Mouse (Mus musculus): Measurements from ENCODE around the gene Spats2.

The Spats2 gene

GRCm38 (mm10) chr15:99098493-99098861 is 27.2 kb upstream of the Spats2 start:
- DNase-seq: no peak

DNA sequence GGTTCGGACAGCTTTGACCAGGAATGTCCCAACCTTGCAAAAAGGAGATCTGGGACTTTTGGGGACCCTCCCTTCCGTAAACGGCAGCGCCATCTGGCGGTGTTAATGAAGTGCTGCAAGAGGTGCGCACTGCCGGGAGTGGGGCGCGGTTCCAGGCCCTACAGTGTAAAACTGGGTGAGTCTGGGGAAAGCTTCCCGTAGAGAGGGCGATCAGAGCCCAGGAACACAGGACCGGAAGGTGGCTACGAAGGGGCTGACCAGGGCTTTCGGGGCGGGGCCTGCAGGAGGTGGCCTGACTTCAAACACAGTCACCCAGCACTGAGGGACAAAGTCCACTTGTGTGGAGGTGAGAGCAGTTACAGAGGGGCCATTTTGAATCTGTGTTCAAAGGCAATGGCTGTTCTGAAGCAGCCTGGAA is 26.6 kb upstream of the Spats2 start:
- peak; percentile 76 for DNase-seq

DNA sequence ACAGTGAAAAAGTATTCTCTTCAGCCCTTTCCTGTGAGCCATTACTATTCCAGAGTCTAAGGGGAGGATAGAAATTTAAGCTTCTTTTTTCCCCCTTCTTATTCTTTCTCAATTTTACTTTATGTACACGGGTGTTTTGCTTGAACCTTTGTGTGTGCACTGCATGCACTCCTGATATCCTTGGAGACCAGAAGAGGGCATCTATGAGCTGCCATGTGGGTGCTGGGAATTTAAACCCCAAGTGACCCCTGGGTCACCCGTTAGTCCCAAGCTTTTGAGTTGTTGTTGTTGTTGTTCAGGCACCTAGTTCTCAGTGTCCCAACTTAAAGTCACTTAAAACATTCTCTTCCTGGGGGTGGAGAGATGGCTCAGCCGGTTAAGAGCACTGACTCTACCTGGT is 25.7 kb upstream of the Spats2 start:
- no peak for DNase-seq

DNA sequence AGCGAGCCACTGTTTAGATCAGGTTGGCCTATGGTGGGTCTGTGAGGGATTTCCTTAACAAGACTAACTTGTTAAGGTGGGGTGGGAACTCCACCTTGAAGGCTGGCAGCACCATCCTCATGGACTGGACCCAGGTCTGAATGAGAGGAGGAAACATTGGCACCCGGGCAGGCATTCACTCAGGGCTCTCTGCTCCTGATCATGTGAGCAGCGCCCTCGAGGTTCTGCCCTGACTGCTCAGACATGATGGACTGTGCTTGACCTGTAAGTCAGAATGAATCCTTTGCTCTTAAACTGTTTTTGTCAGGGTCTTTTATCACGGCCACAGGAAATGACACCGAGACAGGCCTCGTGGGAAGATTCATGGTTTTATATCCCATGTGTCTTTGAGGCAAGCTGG is 20.5 kb upstream of the Spats2 start:
- DNase-seq: no peak

- DNase-seq: no peak
Observed at GRCm38 (mm10) chr15:99107866-99108265, 17.9 kb upstream of the Spats2 start.

DNA sequence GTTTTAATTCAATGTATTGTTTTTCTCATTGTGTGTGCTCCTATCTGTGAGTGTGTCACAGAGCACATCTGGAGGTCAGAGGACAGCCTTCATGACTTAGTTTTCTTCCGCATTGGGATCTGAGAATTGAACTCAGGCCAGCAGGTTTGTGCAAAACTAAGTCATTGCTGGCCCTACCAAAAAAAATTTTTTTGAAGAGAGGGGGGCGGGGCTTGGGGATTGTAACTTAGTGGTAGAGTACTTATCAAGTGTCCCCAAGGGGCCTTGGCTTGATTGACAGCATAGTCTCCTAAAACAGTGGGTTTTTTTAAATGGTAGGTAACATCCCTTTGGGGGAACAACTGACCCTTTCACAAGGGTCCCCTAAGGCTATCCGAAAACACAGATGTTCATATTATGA is 14.6 kb upstream of the Spats2 start:
- no peak for DNase-seq

GRCm38 (mm10) chr15:99111809-99112208 is 13.9 kb upstream of the Spats2 start:
- no peak for DNase-seq

- DNase-seq: no peak
Observed at GRCm38 (mm10) chr15:99112843-99113395, 12.8 kb upstream of the Spats2 start.

DNA sequence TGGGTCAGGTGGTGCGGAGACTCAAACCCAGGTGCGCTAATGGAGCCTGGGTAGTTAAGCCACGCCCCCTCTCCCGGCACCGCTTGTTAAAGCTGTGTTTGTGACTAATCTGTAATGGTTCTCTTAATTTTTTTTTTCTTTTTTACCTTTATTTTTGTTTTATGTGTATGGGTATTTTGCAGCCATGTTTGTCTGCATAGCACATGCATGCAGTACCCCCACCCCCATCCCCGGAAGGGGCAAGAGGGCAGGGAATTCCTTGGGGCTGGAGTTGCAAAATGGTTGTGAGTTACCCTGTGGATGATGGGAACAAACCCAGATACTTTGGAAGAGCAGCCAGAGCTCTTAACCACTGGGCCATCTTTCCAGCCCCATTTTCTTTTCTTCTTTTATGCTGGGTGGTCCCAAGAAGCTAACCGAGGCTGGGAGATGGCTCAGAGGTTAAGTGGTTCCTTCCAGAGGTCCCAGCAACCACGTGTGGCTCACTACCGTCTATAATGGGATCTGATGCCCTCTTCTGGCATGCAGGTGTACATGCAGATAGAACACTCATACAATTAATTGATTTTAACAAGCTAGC is 12.2 kb upstream of the Spats2 start:
- DNase-seq: no peak

DNA sequence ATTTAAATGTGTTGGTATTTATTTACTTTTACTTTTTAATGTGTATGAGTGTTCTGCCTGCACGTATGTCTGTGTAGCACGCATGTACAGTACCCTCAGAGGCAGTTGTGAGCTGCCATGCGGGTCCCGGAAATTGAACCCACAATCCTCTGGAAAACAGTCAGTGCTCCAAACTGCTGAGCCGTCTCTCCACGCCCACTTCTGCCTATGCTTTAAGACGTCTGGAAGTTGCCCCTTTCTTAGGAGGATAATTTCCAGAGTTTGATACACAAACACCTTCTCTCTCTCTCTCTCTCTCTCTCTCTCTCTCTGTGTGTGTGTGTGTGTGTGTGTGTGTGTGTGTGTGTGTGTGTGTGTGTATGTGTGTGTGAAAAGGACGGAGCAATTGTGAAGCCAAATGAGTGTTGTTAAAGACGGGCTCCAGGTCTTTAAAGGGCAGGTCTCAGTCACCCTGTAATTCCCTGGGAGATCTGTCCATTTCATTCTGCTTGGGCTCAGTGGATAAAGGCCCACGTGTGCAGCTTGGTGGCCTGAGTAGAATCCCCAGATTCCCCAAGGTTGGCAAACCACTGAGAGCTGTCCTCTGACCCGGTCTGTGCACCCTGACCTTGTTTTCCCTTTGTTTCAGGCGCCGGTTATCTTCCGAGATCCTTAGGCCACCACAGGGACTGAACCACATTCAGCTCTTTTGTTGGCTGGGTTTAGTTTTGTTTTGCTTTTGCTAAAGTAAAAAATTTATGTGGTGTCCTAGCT is 11.2 kb upstream of the Spats2 start:
- DNase-seq: no peak

DNA sequence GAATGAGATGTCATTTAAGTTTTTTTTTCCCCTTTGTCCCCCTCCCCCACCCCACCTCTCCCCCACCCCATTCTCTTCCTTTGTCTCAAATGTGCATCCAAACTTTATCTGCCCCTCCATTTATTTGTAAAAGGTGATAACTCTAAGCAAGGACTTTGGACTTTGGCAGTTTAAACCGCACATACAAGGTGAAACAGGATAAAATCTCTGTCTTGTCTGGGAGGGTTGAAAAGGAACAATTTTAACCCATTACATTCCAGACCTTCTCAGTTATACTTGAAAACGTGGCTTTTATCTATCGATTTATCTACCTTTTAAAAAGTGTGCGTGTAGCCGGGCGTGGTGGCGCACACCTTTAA is 10.7 kb upstream of the Spats2 start:
- DNase-seq: no peak

- DNase-seq: no peak
Observed at GRCm38 (mm10) chr15:99116539-99116938, 9.2 kb upstream of the Spats2 start.

- no peak for DNase-seq
Observed at GRCm38 (mm10) chr15:99120814-99121213, 4.9 kb upstream of the Spats2 start.

DNA sequence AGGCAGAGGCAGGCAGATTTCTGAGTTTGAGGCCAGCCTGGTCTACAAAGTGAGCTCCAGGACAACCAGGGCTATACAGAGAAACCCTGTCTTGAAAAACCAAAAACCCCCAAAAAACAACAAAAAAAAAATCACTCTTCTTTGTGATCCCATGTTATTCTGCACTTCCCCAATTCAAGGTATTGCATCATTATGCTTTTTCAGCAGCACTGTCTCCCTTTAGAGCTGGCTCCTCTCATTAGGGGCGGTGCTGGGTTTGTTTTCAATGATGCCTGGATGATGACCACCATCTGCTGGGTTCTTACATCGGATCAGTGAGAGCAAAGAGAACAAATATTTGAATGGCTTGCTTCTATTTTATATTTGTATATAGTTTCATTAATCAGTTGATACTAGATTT is 3.1 kb upstream of the Spats2 start:
- no peak for DNase-seq

DNA sequence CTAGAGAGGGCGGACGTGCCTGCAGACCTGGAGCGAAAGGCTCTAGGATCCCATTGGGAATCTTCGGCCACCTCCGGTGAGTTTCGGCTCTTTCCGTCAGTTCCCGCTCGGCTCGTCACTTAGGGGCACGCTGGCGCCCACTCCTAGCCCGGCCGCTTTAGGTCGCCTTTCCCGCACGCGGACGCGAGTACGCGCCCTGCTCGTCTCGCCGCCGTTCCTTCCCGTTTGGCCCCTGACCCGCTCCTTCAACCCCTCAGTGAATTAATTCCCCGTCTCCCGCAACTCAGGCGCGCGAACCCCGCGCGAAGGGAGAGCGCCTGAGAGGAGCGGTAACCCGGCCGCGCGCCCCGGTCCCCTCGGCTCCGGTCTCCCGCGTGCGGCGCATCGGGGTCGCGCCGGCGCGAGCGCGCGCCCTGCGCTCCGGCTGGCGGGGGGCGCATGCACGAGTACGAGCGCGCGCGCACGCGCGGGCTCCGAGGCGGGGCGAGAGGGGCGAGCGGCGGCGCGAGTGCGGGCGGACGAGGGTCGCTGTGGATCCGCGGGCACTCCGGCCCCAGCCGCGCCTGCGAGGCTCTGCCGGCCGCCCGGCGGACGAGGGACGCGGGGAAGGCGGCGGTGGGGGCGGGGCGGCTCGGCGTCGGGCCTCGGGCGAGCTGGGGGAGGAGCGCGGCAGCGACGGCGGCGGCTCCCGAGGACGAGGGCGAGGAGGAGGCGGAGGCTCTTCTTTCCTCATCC is 532 bp downstream of the Spats2 start:
- DNase-seq: peak; percentile 91

- DNase-seq: peak; percentile 7
Observed at GRCm38 (mm10) chr15:99126816-99127365, 1.2 kb downstream of the Spats2 start.

DNA sequence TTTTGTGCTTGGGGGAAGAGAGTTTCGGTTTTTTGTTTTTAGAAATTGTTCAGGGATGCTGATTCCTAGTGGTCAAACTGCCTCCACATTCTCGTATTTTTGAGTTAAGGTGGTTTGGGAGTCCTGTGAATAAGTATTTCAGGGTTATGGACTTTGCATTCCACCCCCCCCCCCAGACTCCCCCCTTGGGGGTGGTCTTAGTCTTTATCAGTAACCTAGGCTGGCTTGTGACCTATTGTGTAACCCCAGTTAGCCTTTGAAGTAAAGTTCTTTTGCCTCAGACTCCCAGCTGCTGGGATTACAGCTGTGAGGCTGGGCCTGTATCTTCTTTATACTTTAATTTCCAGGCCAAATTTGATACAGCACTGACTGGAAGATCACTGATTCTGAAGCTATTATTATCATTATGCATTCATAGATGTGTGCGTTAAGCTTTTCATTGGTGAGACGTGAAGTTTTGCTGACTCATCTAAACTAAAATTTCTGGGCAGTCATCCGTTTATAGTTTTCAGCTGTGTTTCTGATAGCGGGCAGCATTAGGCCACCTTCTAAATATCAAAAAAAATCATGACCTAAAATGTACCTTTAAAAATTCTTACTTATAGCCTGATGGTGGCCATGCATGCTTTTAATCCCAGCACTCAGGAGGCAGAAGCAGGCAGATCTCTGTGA is 2.3 kb downstream of the Spats2 start:
- DNase-seq: no peak

GRCm38 (mm10) chr15:99129441-99129840 is 3.7 kb downstream of the Spats2 start:
- DNase-seq: no peak

- DNase-seq: no peak
Observed at GRCm38 (mm10) chr15:99129956-99130910, 4.5 kb downstream of the Spats2 start.

- no peak for DNase-seq
Observed at GRCm38 (mm10) chr15:99138389-99138788, 12.7 kb downstream of the Spats2 start.

DNA sequence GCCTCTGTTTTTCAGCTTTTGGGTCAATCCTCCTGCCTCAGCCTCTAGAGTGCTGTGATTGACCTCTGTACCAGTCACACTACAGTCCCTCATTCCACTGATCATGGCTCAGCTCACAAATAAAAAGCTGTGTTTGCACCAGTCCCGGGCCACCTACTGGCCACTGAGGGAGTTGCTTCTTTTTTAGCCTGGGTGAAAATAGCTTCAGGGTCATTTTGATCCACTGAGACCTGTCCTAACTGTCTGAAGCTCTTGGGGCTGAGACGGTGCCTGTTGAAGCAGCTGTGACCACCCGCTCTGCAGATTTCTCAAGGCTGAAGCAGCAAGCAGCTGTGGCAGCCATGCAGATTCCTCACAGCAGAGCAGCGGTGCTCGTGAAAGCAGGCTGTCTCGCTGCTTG is 14.0 kb downstream of the Spats2 start:
- peak; percentile 49 for DNase-seq

DNA sequence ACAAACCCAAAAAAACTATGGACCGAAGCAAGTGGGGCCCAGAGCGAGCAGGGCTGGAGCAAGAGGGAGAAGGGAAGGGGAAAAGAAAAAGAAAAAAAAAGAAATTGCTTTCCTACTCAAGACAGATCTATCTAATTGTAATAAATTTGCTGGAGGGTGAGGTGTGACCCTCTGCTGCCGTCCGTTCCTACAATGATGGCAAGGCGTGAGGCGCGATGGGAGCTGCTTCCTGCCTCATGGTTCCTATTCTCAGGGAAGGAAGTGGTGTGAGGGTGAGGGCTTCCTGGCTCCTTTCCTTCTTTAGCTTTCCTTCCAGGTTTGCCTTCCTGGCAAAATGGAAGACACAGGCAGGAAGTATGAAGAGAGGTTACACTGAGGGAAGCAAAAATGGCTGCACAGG is 24.8 kb downstream of the Spats2 start:
- no peak for DNase-seq

Data from lung, postnatal 14 days (tissue).